Mouse (Mus musculus) granulocyte monocyte progenitor cell, adult 5-6 weeks (primary cell): ENCODE results near the gene Olfr1037. TPM values are rescaled to one million over a fixed set of nuclear protein-coding genes. Genes with fewer than 3 reads are reported as not detected.
"Not testable (repeated sequence)": the region's sequence is repeated elsewhere in the genome, so short reads cannot be mapped to it uniquely, and the experiment has no call there.

Experiments
- ATAC-seq: replicated peaks from 2 replicates; pipeline ENCODE4 v1.8.0; 2016; ENCODE audit warnings: mild to moderate bottlenecking, moderate TSS enrichment, inconsistent platforms; ENCODE audit not compliant: poor library complexity, severe bottlenecking
- total RNA-seq, 2 experiments: library from RNA; stranded (forward) in 1 of 2; stranded (reverse) in 1 of 2; fragments of 200-712, 200-1000 nt in 1 of 2; fragments of >200 nt in 1 of 2; fragmentation: Nextera tagmentation in 1 of 2; gene quantifications; 2 replicates each; pipeline ENCODE4 v1.2.3; 2014 to 2017

Olfr1037 gene
- total RNA-seq (2014; fragmentation: Nextera tagmentation): not detected in 2 replicates
- not detected in 2 replicates for total RNA-seq (2017)

DNA sequence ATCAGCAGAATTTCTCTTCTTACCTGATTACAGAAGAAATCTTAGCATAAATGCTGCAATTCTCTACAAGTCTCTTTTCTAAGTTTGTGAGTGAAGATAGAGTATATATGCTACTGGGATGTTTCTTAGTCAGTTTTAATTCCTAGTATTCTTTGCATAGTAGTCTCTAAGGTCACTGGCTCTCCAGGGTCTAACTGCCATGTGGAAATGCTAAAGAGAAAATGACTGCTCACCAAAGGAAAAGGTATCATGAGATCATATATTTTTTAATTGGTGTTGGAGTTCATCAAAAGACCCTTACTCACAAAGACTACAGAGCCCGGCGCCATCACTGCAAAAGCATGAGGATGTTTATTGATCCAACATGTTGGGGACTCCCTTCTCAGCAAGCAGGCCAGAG is at the start of gene Olfr1037:
Gene Olfr1037, minus strand, starts transcription at position 101 of the 400 bp plus-strand sequence.
- no peak for ATAC-seq

DNA sequence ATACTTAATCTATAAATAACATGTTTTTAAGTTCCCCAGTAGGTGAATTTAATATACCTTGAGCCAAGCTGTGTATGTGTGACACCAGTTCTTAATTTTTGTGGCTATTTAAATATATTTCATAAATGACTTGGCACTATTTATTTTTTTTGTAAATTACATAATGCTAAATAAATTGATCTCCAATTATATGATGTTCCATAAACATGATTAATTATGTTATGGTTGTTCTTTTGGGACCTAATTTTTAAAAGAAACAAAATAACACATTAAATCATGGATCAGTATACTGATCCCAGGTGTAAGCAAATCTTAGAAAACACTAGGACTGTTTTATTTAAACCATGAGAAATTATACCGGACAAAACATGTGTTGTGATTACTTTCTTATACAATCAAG is 48.6 kb upstream of the Olfr1037 start, which contains the start of gene Olfr1039:
Gene Olfr1039, minus strand, starts transcription at position 101 of the 400 bp plus-strand sequence.
- no peak for ATAC-seq

DNA sequence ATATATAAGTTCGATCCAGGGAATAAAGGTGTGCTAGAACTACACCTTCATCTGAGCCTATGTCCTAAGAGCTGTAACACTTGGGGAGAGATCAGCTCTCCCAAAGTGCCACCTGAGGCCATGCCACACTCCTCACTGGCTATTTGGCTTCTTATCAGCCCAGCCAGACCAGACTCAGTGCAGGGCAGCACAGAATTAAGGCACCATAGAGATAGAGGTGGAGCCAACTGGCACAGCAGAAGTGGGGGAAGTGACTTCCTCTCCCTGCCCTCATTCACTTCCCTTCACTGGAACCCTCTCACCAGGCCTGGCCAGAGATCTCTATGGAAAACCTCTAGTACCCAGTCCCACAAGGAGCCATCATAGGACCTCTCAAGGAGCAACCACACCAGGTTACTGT is 6.7 kb downstream of the Olfr1037 start:
- peak; percentile 12; the same call in 1 of the 2 replicates for ATAC-seq

- ATAC-seq: not testable (repeated sequence)
Measured at GRCm38 (mm10) chr2:86073692-86074091, 13.5 kb downstream of the Olfr1037 start, which contains the start of gene Olfr1036. Gene Olfr1036 (plus strand): TSS chr2:86073992.

- ATAC-seq: no peak
Measured at GRCm38 (mm10) chr2:86070189-86070588, 17.0 kb downstream of the Olfr1037 start.

DNA sequence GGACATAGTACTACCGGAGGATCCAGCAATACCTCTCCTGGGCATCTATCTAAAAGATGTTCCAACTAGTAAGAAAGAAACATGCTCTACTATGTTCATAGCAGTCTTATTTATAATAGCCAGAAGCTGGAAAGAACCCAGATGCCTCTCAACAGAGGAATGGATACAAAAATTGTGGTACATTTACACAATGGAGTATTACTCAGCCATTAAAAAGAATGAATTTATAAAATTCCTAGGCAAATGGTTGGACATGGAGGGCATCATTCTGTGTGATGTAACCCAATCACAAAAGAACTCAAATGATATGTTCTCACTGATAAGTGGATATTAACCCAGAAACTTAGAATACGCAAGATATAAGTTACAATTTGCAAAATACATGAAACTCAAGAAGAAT is 23.4 kb downstream of the Olfr1037 start:
- not testable (repeated sequence) for ATAC-seq

DNA sequence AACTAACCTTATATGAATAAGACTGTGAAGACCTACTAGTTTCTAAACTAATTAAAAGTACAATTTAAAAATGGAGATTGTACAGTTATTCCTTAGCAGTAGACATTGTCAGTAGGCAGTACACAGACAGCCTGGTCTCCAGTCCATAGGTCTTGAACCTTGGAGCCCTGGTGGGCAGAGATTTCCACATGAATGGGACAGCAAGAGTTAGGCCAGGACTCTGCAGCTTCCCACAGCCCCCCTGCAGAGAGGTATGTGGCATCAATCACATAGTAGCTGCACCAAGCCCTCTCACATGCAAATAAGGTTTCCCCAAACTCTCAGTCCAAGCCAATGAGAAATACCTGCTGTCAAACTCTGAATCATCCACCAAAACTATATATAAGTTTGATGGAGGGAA is 36.4 kb downstream of the Olfr1037 start:
- not testable (repeated sequence) for ATAC-seq

DNA sequence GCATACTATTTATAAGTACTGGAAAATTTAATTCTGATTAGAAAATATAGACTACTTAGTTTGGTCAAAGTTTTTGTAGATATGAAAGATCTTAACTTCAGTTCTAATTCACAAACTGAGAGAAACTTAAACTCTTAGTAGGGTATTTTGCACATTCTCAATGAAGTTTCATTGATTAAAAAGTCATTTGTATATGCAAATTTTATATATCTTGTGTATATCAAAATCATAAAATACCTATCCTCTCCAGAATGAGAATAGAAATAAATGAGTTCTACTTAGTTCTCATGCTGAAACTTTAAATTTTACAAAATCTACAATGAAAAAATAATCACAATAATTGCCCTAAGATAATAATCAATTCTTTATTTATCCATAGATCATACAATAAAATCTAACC is 41.6 kb downstream of the Olfr1037 start, which contains the start of gene Olfr1034:
Gene Olfr1034, plus strand, starts transcription at position 301 of the 400 bp plus-strand sequence.
- ATAC-seq: no peak

Other genes starting within 250 kb of the Olfr1037 start
- gene Olfr1019, start 241.9 kb downstream of the Olfr1037 start, total RNA-seq (2014; fragmentation: Nextera tagmentation): not detected in 2 replicates
- not detected in 2 replicates for gene Olfr1019, start 241.9 kb downstream of the Olfr1037 start, total RNA-seq (2017)
- not detected in 2 replicates for gene Olfr1020, start 240.4 kb downstream of the Olfr1037 start, total RNA-seq (2014; fragmentation: Nextera tagmentation)
- not detected in 2 replicates for gene Olfr1020, start 240.4 kb downstream of the Olfr1037 start, total RNA-seq (2017)
- gene Olfr1022, start 218.8 kb downstream of the Olfr1037 start, total RNA-seq (2014; fragmentation: Nextera tagmentation): not detected in 2 replicates
- gene Olfr1022, start 218.8 kb downstream of the Olfr1037 start, total RNA-seq (2017): not detected in 2 replicates
- gene Olfr1023, start 201.7 kb downstream of the Olfr1037 start, total RNA-seq (2014; fragmentation: Nextera tagmentation): not detected in 2 replicates
- gene Olfr1023, start 201.7 kb downstream of the Olfr1037 start, total RNA-seq (2017): not detected in 2 replicates
- gene Olfr1024, start 182.3 kb downstream of the Olfr1037 start, total RNA-seq (2014; fragmentation: Nextera tagmentation): not detected in 2 replicates
- gene Olfr1024, start 182.3 kb downstream of the Olfr1037 start, total RNA-seq (2017): not detected in 2 replicates
- not detected in 2 replicates for gene Olfr1025-ps1, start 172.2 kb downstream of the Olfr1037 start, total RNA-seq (2014; fragmentation: Nextera tagmentation)
- not detected in 2 replicates for gene Olfr1025-ps1, start 172.2 kb downstream of the Olfr1037 start, total RNA-seq (2017)
- gene Olfr1026, start 165.8 kb downstream of the Olfr1037 start, total RNA-seq (2014; fragmentation: Nextera tagmentation): not detected in 2 replicates
- gene Olfr1026, start 165.8 kb downstream of the Olfr1037 start, total RNA-seq (2017): not detected in 2 replicates
- not detected in 2 replicates for gene Olfr1028, start 136.9 kb downstream of the Olfr1037 start, total RNA-seq (2014; fragmentation: Nextera tagmentation)
- gene Olfr1028, start 136.9 kb downstream of the Olfr1037 start, total RNA-seq (2017): not detected in 2 replicates
- gene Olfr1029, start 113.5 kb downstream of the Olfr1037 start, total RNA-seq (2014; fragmentation: Nextera tagmentation): not detected in 2 replicates
- gene Olfr1029, start 113.5 kb downstream of the Olfr1037 start, total RNA-seq (2017): not detected in 2 replicates
- gene Olfr1030, start 108.1 kb downstream of the Olfr1037 start, total RNA-seq (2014; fragmentation: Nextera tagmentation): not detected in 2 replicates
- not detected in 2 replicates for gene Olfr1030, start 108.1 kb downstream of the Olfr1037 start, total RNA-seq (2017)
- not detected in 2 replicates for gene Olfr1031, start 97.1 kb downstream of the Olfr1037 start, total RNA-seq (2014; fragmentation: Nextera tagmentation)
- gene Olfr1031, start 97.1 kb downstream of the Olfr1037 start, total RNA-seq (2017): not detected in 2 replicates
- not detected in 2 replicates for gene Olfr1032, start 81.8 kb downstream of the Olfr1037 start, total RNA-seq (2014; fragmentation: Nextera tagmentation)
- not detected in 2 replicates for gene Olfr1032, start 81.8 kb downstream of the Olfr1037 start, total RNA-seq (2017)
- gene Olfr1033, start 66.8 kb downstream of the Olfr1037 start, total RNA-seq (2014; fragmentation: Nextera tagmentation): 0.71 TPM in 1 of 2 replicates, not detected in the other
- gene Olfr1033, start 66.8 kb downstream of the Olfr1037 start, total RNA-seq (2017): not detected in 2 replicates
- gene Olfr1034, start 41.5 kb downstream of the Olfr1037 start, total RNA-seq (2014; fragmentation: Nextera tagmentation): not detected in 2 replicates
- not detected in 2 replicates for gene Olfr1034, start 41.5 kb downstream of the Olfr1037 start, total RNA-seq (2017)
- not detected in 2 replicates for gene Olfr1036, start 13.4 kb downstream of the Olfr1037 start, total RNA-seq (2014; fragmentation: Nextera tagmentation)
- gene Olfr1036, start 13.4 kb downstream of the Olfr1037 start, total RNA-seq (2017): not detected in 2 replicates
- not detected in 2 replicates for gene Olfr1039, start 48.5 kb upstream of the Olfr1037 start, total RNA-seq (2014; fragmentation: Nextera tagmentation)
- not detected in 2 replicates for gene Olfr1039, start 48.5 kb upstream of the Olfr1037 start, total RNA-seq (2017)
- gene Olfr1040, start 59.3 kb upstream of the Olfr1037 start, total RNA-seq (2014; fragmentation: Nextera tagmentation): not detected in 2 replicates
- gene Olfr1040, start 59.3 kb upstream of the Olfr1037 start, total RNA-seq (2017): not detected in 2 replicates
- gene Olfr1042, start 74.5 kb upstream of the Olfr1037 start, total RNA-seq (2014; fragmentation: Nextera tagmentation): not detected in 2 replicates
- not detected in 2 replicates for gene Olfr1042, start 74.5 kb upstream of the Olfr1037 start, total RNA-seq (2017)
- not detected in 2 replicates for gene Olfr1043, start 80.1 kb upstream of the Olfr1037 start, total RNA-seq (2014; fragmentation: Nextera tagmentation)
- not detected in 2 replicates for gene Olfr1043, start 80.1 kb upstream of the Olfr1037 start, total RNA-seq (2017)
- gene Olfr1044, start 90.4 kb upstream of the Olfr1037 start, total RNA-seq (2014; fragmentation: Nextera tagmentation): not detected in 2 replicates
- not detected in 2 replicates for gene Olfr1044, start 90.4 kb upstream of the Olfr1037 start, total RNA-seq (2017)
- gene Olfr52, start 98.3 kb upstream of the Olfr1037 start, total RNA-seq (2014; fragmentation: Nextera tagmentation): not detected in 2 replicates
- not detected in 2 replicates for gene Olfr52, start 98.3 kb upstream of the Olfr1037 start, total RNA-seq (2017)
- not detected in 2 replicates for gene Olfr1045, start 115.6 kb upstream of the Olfr1037 start, total RNA-seq (2014; fragmentation: Nextera tagmentation)
- not detected in 2 replicates for gene Olfr1045, start 115.6 kb upstream of the Olfr1037 start, total RNA-seq (2017)
- gene Olfr1046, start 131.9 kb upstream of the Olfr1037 start, total RNA-seq (2014; fragmentation: Nextera tagmentation): not detected in 2 replicates
- not detected in 2 replicates for gene Olfr1046, start 131.9 kb upstream of the Olfr1037 start, total RNA-seq (2017)
- not detected in 2 replicates for gene Olfr1047, start 144.0 kb upstream of the Olfr1037 start, total RNA-seq (2014; fragmentation: Nextera tagmentation)
- not detected in 2 replicates for gene Olfr1047, start 144.0 kb upstream of the Olfr1037 start, total RNA-seq (2017)
- gene Olfr1048, start 152.9 kb upstream of the Olfr1037 start, total RNA-seq (2014; fragmentation: Nextera tagmentation): not detected in 2 replicates
- not detected in 2 replicates for gene Olfr1048, start 152.9 kb upstream of the Olfr1037 start, total RNA-seq (2017)
- gene Olfr1049, start 170.9 kb upstream of the Olfr1037 start, total RNA-seq (2014; fragmentation: Nextera tagmentation): not detected in 2 replicates
- not detected in 2 replicates for gene Olfr1049, start 170.9 kb upstream of the Olfr1037 start, total RNA-seq (2017)
- gene Olfr1051, start 191.7 kb upstream of the Olfr1037 start, total RNA-seq (2014; fragmentation: Nextera tagmentation): not detected in 2 replicates
- gene Olfr1051, start 191.7 kb upstream of the Olfr1037 start, total RNA-seq (2017): not detected in 2 replicates
- not detected in 2 replicates for gene Olfr1052, start 205.1 kb upstream of the Olfr1037 start, total RNA-seq (2014; fragmentation: Nextera tagmentation)
- not detected in 2 replicates for gene Olfr1052, start 205.1 kb upstream of the Olfr1037 start, total RNA-seq (2017)
- gene Olfr1053, start 227.9 kb upstream of the Olfr1037 start, total RNA-seq (2014; fragmentation: Nextera tagmentation): not detected in 2 replicates
- not detected in 2 replicates for gene Olfr1053, start 227.9 kb upstream of the Olfr1037 start, total RNA-seq (2017)
- not detected in 2 replicates for gene Olfr1054, start 248.0 kb upstream of the Olfr1037 start, total RNA-seq (2014; fragmentation: Nextera tagmentation)
- not detected in 2 replicates for gene Olfr1054, start 248.0 kb upstream of the Olfr1037 start, total RNA-seq (2017)